Mouse (Mus musculus) bone marrow macrophage, adult 2 months (primary cell): ENCODE measurements around the gene 4930447C04Rik.

Experiments used
- CTCF ChIP-seq: IDR thresholded peaks from 2 replicates; pipeline ENCODE4 v1.5.1; 2012; ENCODE audit warnings: low read depth, mild to moderate bottlenecking, low read length, moderate library complexity
- POLR2A ChIP-seq: IDR thresholded peaks from 2 replicates; pipeline ENCODE4 v1.6.1; 2012; ENCODE audit warnings: mild to moderate bottlenecking, low read depth, low read length, borderline replicate concordance

GRCm38 (mm10) chr12:72937537-72938120 lies 2.9 kb downstream of the 4930447C04Rik start:
- TF ChIP-seq POLR2A (no peak), CTCF (no peak)
